Mouse (Mus musculus) intestine, embryonic 14.5 days (tissue): ENCODE measurements around the gene Hccs. TPM values are rescaled to one million over a fixed set of nuclear protein-coding genes. Genes with fewer than 3 reads are reported as not detected.
"Not testable (repeated sequence)": the region's sequence is repeated elsewhere in the genome, so short reads cannot be mapped to it uniquely, and the experiment has no call there.

Experiments used
- ATAC-seq: fragments of 200-750 bp; cut with Nextera tagmentation; replicated peaks from 2 replicates; pipeline ENCODE4 v1.8.0; 2017; ENCODE audit warnings: low read depth, moderate number of reproducible peaks, moderate TSS enrichment, moderate library complexity; ENCODE audit not compliant: low FRiP score, low TSS enrichment
- DNase-seq: peaks from one replicate; pipeline ENCODE4 v3.0.0-alpha.2; 2018; ENCODE audit warnings: low spot score
- H3K27ac ChIP-seq: fragments of 300-500 bp; sonication (generic); 2 replicates; pipeline ENCODE4 v1.5.1; 2014; ENCODE audit warnings: low read depth, mild to moderate bottlenecking, control low read depth
- H3K27me3 ChIP-seq: fragments of 300-500 bp; sonication (generic); replicated peaks from 2 replicates; pipeline ENCODE4 v1.6.1; 2014; ENCODE audit warnings: low read length, control low read depth; ENCODE audit not compliant: control insufficient read depth, insufficient read depth
- H3K36me3 ChIP-seq: fragments of 300-500 bp; sonication (generic); 2 replicates; pipeline ENCODE4 v1.6.1; 2014; ENCODE audit warnings: low read length, control low read depth; ENCODE audit not compliant: control insufficient read depth, insufficient read depth
- H3K4me1 ChIP-seq: fragments of 300-500 bp; sonication (generic); replicated peaks from 2 replicates; pipeline ENCODE4 v1.6.1; 2014; ENCODE audit warnings: low read length, control low read depth, mixed read lengths; ENCODE audit not compliant: control insufficient read depth, insufficient read depth
- H3K4me2 ChIP-seq: fragments of 300-500 bp; sonication (generic); 2 replicates; pipeline ENCODE4 v1.6.1; 2014; ENCODE audit warnings: low read length
- H3K4me3 ChIP-seq: fragments of 300-500 bp; sonication (generic); 2 replicates; pipeline ENCODE4 v1.5.1; 2014; ENCODE audit warnings: low read depth, low read length, control low read depth, mixed read lengths
- H3K9ac ChIP-seq: fragments of 300-500 bp; sonication (generic); 2 replicates; pipeline ENCODE4 v1.6.1; 2014; ENCODE audit warnings: mild to moderate bottlenecking, low read length
- H3K9me3 ChIP-seq: fragments of 300-500 bp; sonication (generic); 2 replicates; pipeline ENCODE4 v1.6.1; 2016; ENCODE audit warnings: low read length, control low read depth; ENCODE audit not compliant: control insufficient read depth
- WGBS: fragments of 180-500 bp; shearing (Covaris S2); extraction: QIAGEN DNeasy Blood & Tissue Kit; methylation state at CpG from one replicate; pipeline ENCODE4 v1.1.7; 2014; 5-methylcytosine and 5-hydroxymethylcytosine counted together
- polyA plus RNA-seq: library from polyadenylated mRNA; unstranded; fragments of >200 nt; fragmentation: Nextera tagmentation; extraction: Ambion mirVana; gene quantifications from 2 replicates; pipeline ENCODE4 v1.2.1, GENCODE M21; 2014

Hccs gene
- 31.4 and 34.5 TPM in 2 replicates for polyA plus RNA-seq

GRCm38 (mm10) chrX:169319945-169320667, at the start of gene Hccs:
Hccs (minus strand) TSS chrX:169320372.
- no peaks in the 10 kb centered on the region for H3K9me3 ChIP-seq
- H3K36me3 ChIP-seq: peaks cover 8% of the 10 kb centered on the region
- H3K4me3 ChIP-seq: peak within 1 kb of the TSS; percentile 52
- H3K27ac ChIP-seq: peak within 1 kb of the TSS; percentile 84
- ATAC-seq (peak; percentile 99), DNase-seq (peak; percentile 86)
- peak within 1 kb of the TSS; percentile 56 for H3K4me2 ChIP-seq
- H3K4me1 ChIP-seq: no peaks in the 10 kb centered on the region; the same call in 1 of the 2 replicates
- H3K27me3 ChIP-seq: no peaks in the 10 kb centered on the region
- peak within 1 kb of the TSS; percentile 63 for H3K9ac ChIP-seq
- WGBS: 11% methylated on average over 82 of the region's 97 CpGs

GRCm38 (mm10) chrX:169357146-169357772, 37.1 kb upstream of the Hccs start:
- no peak overlapping the region for H3K4me3 ChIP-seq
- H3K9ac ChIP-seq: no peak overlapping the region
- no peaks in the 10 kb centered on the region for H3K9me3 ChIP-seq
- H3K27me3 ChIP-seq: no peaks in the 10 kb centered on the region
- no peaks in the 10 kb centered on the region for H3K36me3 ChIP-seq
- H3K4me2 ChIP-seq: no peak overlapping the region
- 57% methylated on average over 4 of the region's 4 CpGs for WGBS
- no peak overlapping the region for H3K27ac ChIP-seq
- ATAC-seq: no peak
- no peaks in the 10 kb centered on the region for H3K4me1 ChIP-seq
- DNase-seq: no peak

- Histone ChIP-seq H3K27me3 (peaks cover 2% of the 10 kb centered on the region; the same call in 1 of the 2 replicates), H3K9ac (no peak overlapping the region), H3K4me3 (no peak overlapping the region), H3K4me1 (no peaks in the 10 kb centered on the region), H3K36me3 (no peaks in the 10 kb centered on the region), H3K9me3 (no peaks in the 10 kb centered on the region), H3K27ac (no peak overlapping the region), H3K4me2 (no peak overlapping the region)
- no peak for DNase-seq
- 76% methylated on average over 3 of the region's 3 CpGs for WGBS
- ATAC-seq: no peak
These were observed 18.0 kb upstream of the Hccs start for GRCm38 (mm10) chrX:169338213-169338612.

GRCm38 (mm10) chrX:169337559-169337958, 17.4 kb upstream of the Hccs start:
- Histone ChIP-seq H3K4me2 (no peak overlapping the region), H3K9me3 (no peaks in the 10 kb centered on the region), H3K4me3 (no peak overlapping the region), H3K36me3 (no peaks in the 10 kb centered on the region), H3K27ac (no peak overlapping the region), H3K4me1 (no peaks in the 10 kb centered on the region), H3K9ac (no peak overlapping the region), H3K27me3 (peaks cover 3% of the 10 kb centered on the region; the same call in 1 of the 2 replicates)
- DNase-seq (no peak), ATAC-seq (no peak)

GRCm38 (mm10) chrX:169332264-169332663, 12.1 kb upstream of the Hccs start:
- DNase-seq: peak; percentile 69
- Histone ChIP-seq H3K4me3 (no peak overlapping the region), H3K27me3 (peaks cover 3% of the 10 kb centered on the region; the same call in 1 of the 2 replicates), H3K4me2 (no peak overlapping the region), H3K9me3 (no peaks in the 10 kb centered on the region), H3K36me3 (no peaks in the 10 kb centered on the region), H3K4me1 (no peaks in the 10 kb centered on the region), H3K27ac (no peak overlapping the region), H3K9ac (no peak overlapping the region)
- WGBS: 31% methylated on average over 3 of the region's 3 CpGs
- no peak for ATAC-seq

GRCm38 (mm10) chrX:169325929-169326595, 5.9 kb upstream of the Hccs start:
- Histone ChIP-seq H3K4me3 (no peak overlapping the region), H3K4me2 (no peak overlapping the region), H3K9me3 (no peaks in the 10 kb centered on the region), H3K36me3 (no peaks in the 10 kb centered on the region), H3K27ac (no peak overlapping the region), H3K4me1 (no peaks in the 10 kb centered on the region), H3K27me3 (no peaks in the 10 kb centered on the region), H3K9ac (no peak overlapping the region)
- WGBS: 77% methylated on average over 3 of the region's 3 CpGs
- DNase-seq (no peak), ATAC-seq (no peak)

GRCm38 (mm10) chrX:169320668-169321005, 465 bp upstream of the Hccs start:
- H3K36me3 ChIP-seq, H3K4me1 ChIP-seq, H3K27ac ChIP-seq, H3K27me3 ChIP-seq, H3K9me3 ChIP-seq, DNase-seq: not testable (repeated sequence)
- 0 out of 2 replicates have a peak overlapping the region, but pooled peaks have one; percentile 16 for H3K9ac ChIP-seq
- 28% methylated on average over 15 of the region's 15 CpGs for WGBS
- peak overlapping the region; percentile 52; the same call in 1 of the 2 replicates for H3K4me3 ChIP-seq
- H3K4me2 ChIP-seq: peak overlapping the region; percentile 33
- 0 out of 2 replicates have a peak, but pooled peaks have one; percentile 26 for ATAC-seq

GRCm38 (mm10) chrX:169319066-169319760, 959 bp downstream of the Hccs start:
- peaks cover 8% of the 10 kb centered on the region for H3K36me3 ChIP-seq
- no peak for ATAC-seq
- no peaks in the 10 kb centered on the region; the same call in 1 of the 2 replicates for H3K4me1 ChIP-seq
- H3K9ac ChIP-seq: peak overlapping the region; percentile 63
- no peak overlapping the region for H3K27ac ChIP-seq
- WGBS: 46% methylated on average over 12 of the region's 12 CpGs
- no peak for DNase-seq
- H3K9me3 ChIP-seq: no peaks in the 10 kb centered on the region
- H3K4me3 ChIP-seq: peak overlapping the region; percentile 52
- H3K4me2 ChIP-seq: peak overlapping the region; percentile 56
- H3K27me3 ChIP-seq: no peaks in the 10 kb centered on the region
